Mouse (Mus musculus) lung, embryonic 16.5 days (tissue): ENCODE measurements around the gene Flcn. TPM values are rescaled to one million over a fixed set of nuclear protein-coding genes. Genes with fewer than 3 reads are reported as not detected.

Source experiments
- ATAC-seq: fragments of 200-750 bp; cut with Nextera tagmentation; 2 replicates; pipeline ENCODE4 v1.8.0; 2017; ENCODE audit warnings: low read depth, mild to moderate bottlenecking, moderate library complexity
- H3K27ac ChIP-seq: fragments of 300-500 bp; sonication (generic); 2 replicates; pipeline ENCODE4 v1.5.1; 2014; ENCODE audit warnings: mild to moderate bottlenecking, control low read depth, low read length
- H3K27me3 ChIP-seq: fragments of 300-500 bp; sonication (generic); 2 replicates; pipeline ENCODE4 v1.6.1; 2014; ENCODE audit warnings: low read depth, low read length, mixed read lengths; ENCODE audit not compliant: control insufficient read depth, insufficient read depth
- H3K36me3 ChIP-seq: fragments of 300-500 bp; sonication (generic); 2 replicates; pipeline ENCODE4 v1.6.1; 2014; ENCODE audit warnings: low read length; ENCODE audit not compliant: control insufficient read depth, insufficient read depth
- H3K4me1 ChIP-seq: fragments of 300-500 bp; sonication (generic); replicated peaks from 2 replicates; pipeline ENCODE4 v1.6.1; 2014; ENCODE audit warnings: low read length, mixed read lengths; ENCODE audit not compliant: control insufficient read depth, insufficient read depth
- H3K4me2 ChIP-seq: fragments of 300-500 bp; sonication (generic); 2 replicates; pipeline ENCODE4 v1.6.1; 2014; ENCODE audit warnings: low read depth, low read length, control low read depth
- H3K4me3 ChIP-seq: fragments of 300-500 bp; sonication (generic); 2 replicates; pipeline ENCODE4 v1.5.1; 2014; ENCODE audit warnings: mild to moderate bottlenecking, low read length, control low read depth
- H3K9ac ChIP-seq: fragments of 300-500 bp; sonication (generic); 2 replicates; pipeline ENCODE4 v1.6.1; 2014; ENCODE audit warnings: low read length, control low read depth
- H3K9me3 ChIP-seq: fragments of 300-500 bp; sonication (generic); 2 replicates; pipeline ENCODE4 v1.6.1; 2016; ENCODE audit warnings: low read length; ENCODE audit not compliant: control insufficient read depth
- WGBS: fragments of 180-500 bp; shearing (Covaris S2); extraction: QIAGEN DNeasy Blood & Tissue Kit; methylation state at CpG from one replicate; pipeline ENCODE4 v1.1.7; 2014; 5-methylcytosine and 5-hydroxymethylcytosine counted together
- polyA plus RNA-seq: library from polyadenylated mRNA; unstranded; fragments of >200 nt; fragmentation: Nextera tagmentation; extraction: Ambion mirVana; gene quantifications from 2 replicates; pipeline ENCODE4 v1.2.1, GENCODE M21; 2015

Flcn gene
- polyA plus RNA-seq, 1 experiment from 2014 or later, result 28.1 TPM

GRCm38 (mm10) chr11:59809071-59809669 lies 646 bp downstream of the Flcn start:
- WGBS, result 0% methylated on average over 15 of the region's 15 CpGs
- Histone ChIP-seq H3K27me3 (no peaks in the 10 kb centered on the region), H3K9ac (peak overlapping the region; percentile 86), H3K36me3 (peaks cover 13% of the 10 kb centered on the region), H3K4me1 (peaks cover 12% of the 10 kb centered on the region), H3K27ac (peak overlapping the region; percentile 97), H3K4me2 (peak overlapping the region; percentile 82), H3K9me3 (no peaks in the 10 kb centered on the region), H3K4me3 (peak overlapping the region; percentile 62)
- peak; percentile 67 for ATAC-seq

- H3K27ac ChIP-seq, result peak overlapping the region; percentile 97
- no peak for ATAC-seq
- 60% methylated on average over 14 of the region's 14 CpGs for WGBS
Measured at GRCm38 (mm10) chr11:59808170-59808960, 1.5 kb downstream of the Flcn start.

DNA sequence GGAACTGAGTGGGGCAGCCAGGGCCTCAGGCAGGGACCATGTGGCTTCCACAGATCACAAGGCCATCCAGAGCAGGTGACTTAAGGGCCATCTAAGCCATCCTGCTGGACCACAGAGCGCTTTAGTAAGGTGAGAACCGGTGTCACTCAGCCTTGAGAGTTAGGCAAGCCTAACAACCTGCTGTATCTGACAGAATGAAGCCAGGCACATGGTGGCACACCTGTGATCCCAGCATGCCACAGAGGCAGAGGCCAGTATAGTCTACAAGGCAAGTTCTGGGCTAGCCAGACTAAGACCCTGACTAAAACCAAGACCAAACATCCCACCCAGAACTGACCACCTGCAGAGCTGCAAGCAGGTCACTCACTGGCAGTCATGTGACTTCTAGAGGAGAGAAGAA lies 4.2 kb downstream of the Flcn start:
- Histone ChIP-seq H3K9me3 (no peaks in the 10 kb centered on the region), H3K4me2 (no peak overlapping the region), H3K27me3 (no peaks in the 10 kb centered on the region), H3K9ac (no peak overlapping the region), H3K36me3 (peaks cover 31% of the 10 kb centered on the region), H3K27ac (no peak overlapping the region), H3K4me3 (no peak overlapping the region), H3K4me1 (peaks cover 8% of the 10 kb centered on the region; the same call in 1 of the 2 replicates)
- 95% methylated on average over 2 of the region's 2 CpGs for WGBS
- ATAC-seq, result no peak

More at GRCm38 (mm10) chr11:59808170-59808960, 1.5 kb downstream of the Flcn start:
- no peaks in the 10 kb centered on the region for H3K9me3 ChIP-seq
- peak overlapping the region; percentile 86 for H3K9ac ChIP-seq
- H3K4me2 ChIP-seq, result peak overlapping the region; percentile 82
- H3K4me1 ChIP-seq, result peaks cover 12% of the 10 kb centered on the region
- H3K27me3 ChIP-seq, result no peaks in the 10 kb centered on the region
- H3K4me3 ChIP-seq, result peak overlapping the region; percentile 62
- peaks cover 18% of the 10 kb centered on the region for H3K36me3 ChIP-seq

- ATAC-seq, result no peak
- H3K9ac ChIP-seq, result no peak overlapping the region
- peaks cover 35% of the 10 kb centered on the region for H3K36me3 ChIP-seq
Measured at GRCm38 (mm10) chr11:59805256-59805655, 4.6 kb downstream of the Flcn start.

DNA sequence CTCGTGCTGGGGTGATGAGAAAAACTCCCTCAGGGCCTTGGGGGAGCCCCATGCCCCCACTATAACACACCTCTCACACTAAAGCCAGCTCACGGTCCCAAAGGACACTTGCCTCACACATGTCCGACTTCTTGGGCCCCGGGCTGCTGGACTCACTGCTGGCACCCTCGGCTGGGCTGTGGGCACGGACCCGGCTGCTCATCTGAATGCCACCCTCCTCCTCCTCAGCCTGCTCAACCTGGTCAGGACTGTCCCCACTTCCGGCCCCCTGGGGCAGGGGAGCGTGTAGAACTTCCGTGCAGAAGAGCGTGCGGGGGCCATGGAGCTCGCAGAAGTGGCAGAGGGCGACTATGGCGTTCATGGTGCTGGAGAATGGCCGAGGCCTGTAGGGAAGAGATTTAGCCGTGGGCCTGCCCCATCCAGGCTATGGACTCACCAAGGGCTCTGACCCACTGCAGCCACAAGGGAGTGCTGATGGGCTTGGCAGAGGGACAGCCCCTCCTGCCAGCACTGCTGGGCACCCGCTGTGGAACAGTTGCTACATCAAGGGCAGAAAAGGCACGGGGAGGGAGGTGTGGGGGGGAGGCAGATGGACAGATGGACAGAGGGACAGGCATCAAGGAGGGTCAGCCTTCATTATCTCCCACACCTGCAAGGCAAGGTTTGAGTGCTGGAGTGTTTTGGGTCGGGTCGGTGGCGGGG lies 5.3 kb downstream of the Flcn start:
- Histone ChIP-seq H3K4me3 (no peak overlapping the region), H3K27me3 (no peaks in the 10 kb centered on the region), H3K9ac (no peak overlapping the region), H3K4me1 (peaks cover 7% of the 10 kb centered on the region; the same call in 1 of the 2 replicates), H3K27ac (no peak overlapping the region), H3K9me3 (no peaks in the 10 kb centered on the region), H3K4me2 (no peak overlapping the region), H3K36me3 (peaks cover 42% of the 10 kb centered on the region)
- no peak for ATAC-seq
- 88% methylated on average over 22 of the region's 22 CpGs for WGBS

More at GRCm38 (mm10) chr11:59805256-59805655, 4.6 kb downstream of the Flcn start:
- Histone ChIP-seq H3K9me3 (no peaks in the 10 kb centered on the region), H3K27me3 (no peaks in the 10 kb centered on the region), H3K4me3 (no peak overlapping the region), H3K4me1 (peaks cover 7% of the 10 kb centered on the region; the same call in 1 of the 2 replicates), H3K4me2 (no peak overlapping the region), H3K27ac (no peak overlapping the region)
- WGBS, result 100% methylated on average over 1 of the region's 1 CpGs

GRCm38 (mm10) chr11:59803516-59803915 lies 6.3 kb downstream of the Flcn start:
- Histone ChIP-seq H3K36me3 (peaks cover 50% of the 10 kb centered on the region), H3K9ac (no peak overlapping the region), H3K27ac (no peak overlapping the region), H3K27me3 (no peaks in the 10 kb centered on the region), H3K4me1 (peaks cover 3% of the 10 kb centered on the region; the same call in 1 of the 2 replicates), H3K9me3 (no peaks in the 10 kb centered on the region), H3K4me3 (no peak overlapping the region), H3K4me2 (no peak overlapping the region)
- ATAC-seq, result no peak
- WGBS, result 79% methylated on average over 14 of the region's 14 CpGs

GRCm38 (mm10) chr11:59801881-59802280 lies 7.9 kb downstream of the Flcn start:
- Histone ChIP-seq H3K27ac (no peak overlapping the region), H3K36me3 (peaks cover 55% of the 10 kb centered on the region), H3K9me3 (no peaks in the 10 kb centered on the region), H3K4me2 (no peak overlapping the region), H3K4me1 (no peaks in the 10 kb centered on the region), H3K9ac (no peak overlapping the region), H3K27me3 (no peaks in the 10 kb centered on the region), H3K4me3 (no peak overlapping the region)
- no peak for ATAC-seq
- 96% methylated on average over 8 of the region's 8 CpGs for WGBS

GRCm38 (mm10) chr11:59800412-59800811 lies 9.4 kb downstream of the Flcn start:
- Histone ChIP-seq H3K9me3 (no peaks in the 10 kb centered on the region), H3K4me1 (no peaks in the 10 kb centered on the region), H3K27ac (no peak overlapping the region), H3K4me3 (no peak overlapping the region), H3K27me3 (no peaks in the 10 kb centered on the region), H3K36me3 (peaks cover 52% of the 10 kb centered on the region), H3K4me2 (no peak overlapping the region), H3K9ac (no peak overlapping the region)
- no peak for ATAC-seq
- 91% methylated on average over 10 of the region's 10 CpGs for WGBS

DNA sequence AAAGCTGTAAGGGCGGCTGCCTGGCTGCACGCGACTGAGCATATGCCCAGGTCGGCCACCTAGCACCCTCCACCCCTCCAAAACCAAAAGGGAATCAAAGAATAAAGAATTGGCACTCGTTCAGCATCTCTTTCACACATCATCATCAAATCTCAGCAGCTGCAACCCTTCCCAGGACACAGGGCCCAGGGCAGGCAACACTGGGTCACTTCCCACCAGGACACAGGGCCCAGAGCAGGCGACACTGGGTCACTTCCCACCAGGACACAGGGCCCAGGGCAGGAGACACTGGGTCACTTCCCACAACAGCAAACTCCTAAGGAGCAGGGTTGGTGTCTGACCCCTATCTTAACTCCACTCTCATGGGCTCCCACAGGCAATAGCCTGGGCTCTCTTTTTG lies 16.4 kb downstream of the Flcn start:
- Histone ChIP-seq H3K4me3 (no peak overlapping the region), H3K27me3 (no peaks in the 10 kb centered on the region), H3K9me3 (no peaks in the 10 kb centered on the region), H3K4me2 (no peak overlapping the region), H3K4me1 (peaks cover 3% of the 10 kb centered on the region; the same call in 1 of the 2 replicates), H3K9ac (no peak overlapping the region), H3K36me3 (peaks cover 31% of the 10 kb centered on the region), H3K27ac (no peak overlapping the region)
- peak; percentile 72; the same call in 1 of the 2 replicates for ATAC-seq
- 68% methylated on average over 6 of the region's 6 CpGs for WGBS
